Mouse (Mus musculus) megakaryocyte, embryonic 14.5 days (primary cell): Measurements from ENCODE around the gene Cbx8. TPM values are rescaled to one million over a fixed set of nuclear protein-coding genes. Genes with fewer than 3 reads are reported as not detected.
A peak's percentile ranks its signal among the peaks of the same experiment; 100 is the strongest.

ENCODE experiments used
- H3K27me3 ChIP-seq: replicated peaks from 2 replicates; pipeline ENCODE3; 2012; ENCODE audit warnings: inconsistent platforms
- H3K36me3 ChIP-seq: replicated peaks from 2 replicates; pipeline ENCODE3; 2012; ENCODE audit warnings: low read length, inconsistent platforms, mixed read lengths
- H3K4me1 ChIP-seq: 2 replicates; pipeline ENCODE4 v1.6.1; 2012; ENCODE audit warnings: inconsistent platforms
- H3K4me3 ChIP-seq: replicated peaks from 2 replicates; pipeline ENCODE3; 2012; ENCODE audit warnings: moderate library complexity, mild to moderate bottlenecking, inconsistent platforms
- H3K9me3 ChIP-seq: 2 replicates; pipeline ENCODE4 v1.6.1; 2012; ENCODE audit warnings: inconsistent platforms
- FLI1 ChIP-seq: IDR thresholded peaks from 2 replicates; pipeline ENCODE4 v1.6.1; 2012; ENCODE audit warnings: low read length, inconsistent platforms, mixed read lengths
- GATA1 ChIP-seq: IDR thresholded peaks from 3 replicates; pipeline ENCODE4 v1.6.1; 2012; ENCODE audit warnings: mixed read lengths, low read length, inconsistent platforms, borderline replicate concordance
- polyA plus RNA-seq: library from polyadenylated mRNA; stranded (reverse); fragments of >175 nt; gene quantifications from 2 replicates; pipeline ENCODE4 v1.2.3, GENCODE M21; 2012; ENCODE audit warnings: low replicate concordance; ENCODE audit not compliant: insufficient read depth

Gene Cbx8
- polyA plus RNA-seq, 1 experiment: 2.7 TPM

GRCm38 (mm10) chr11:119039732-119040512 is 847 bp downstream of the Cbx8 start:
- TF ChIP-seq GATA1 (no peak), FLI1 (no peak)
- Histone ChIP-seq H3K9me3 (no peaks in the 10 kb centered on the region), H3K27me3 (peaks cover 85% of the 10 kb centered on the region), H3K4me1 (peaks cover 72% of the 10 kb centered on the region), H3K4me3 (peak overlapping the region; percentile 97), H3K36me3 (peaks cover 10% of the 10 kb centered on the region)

DNA sequence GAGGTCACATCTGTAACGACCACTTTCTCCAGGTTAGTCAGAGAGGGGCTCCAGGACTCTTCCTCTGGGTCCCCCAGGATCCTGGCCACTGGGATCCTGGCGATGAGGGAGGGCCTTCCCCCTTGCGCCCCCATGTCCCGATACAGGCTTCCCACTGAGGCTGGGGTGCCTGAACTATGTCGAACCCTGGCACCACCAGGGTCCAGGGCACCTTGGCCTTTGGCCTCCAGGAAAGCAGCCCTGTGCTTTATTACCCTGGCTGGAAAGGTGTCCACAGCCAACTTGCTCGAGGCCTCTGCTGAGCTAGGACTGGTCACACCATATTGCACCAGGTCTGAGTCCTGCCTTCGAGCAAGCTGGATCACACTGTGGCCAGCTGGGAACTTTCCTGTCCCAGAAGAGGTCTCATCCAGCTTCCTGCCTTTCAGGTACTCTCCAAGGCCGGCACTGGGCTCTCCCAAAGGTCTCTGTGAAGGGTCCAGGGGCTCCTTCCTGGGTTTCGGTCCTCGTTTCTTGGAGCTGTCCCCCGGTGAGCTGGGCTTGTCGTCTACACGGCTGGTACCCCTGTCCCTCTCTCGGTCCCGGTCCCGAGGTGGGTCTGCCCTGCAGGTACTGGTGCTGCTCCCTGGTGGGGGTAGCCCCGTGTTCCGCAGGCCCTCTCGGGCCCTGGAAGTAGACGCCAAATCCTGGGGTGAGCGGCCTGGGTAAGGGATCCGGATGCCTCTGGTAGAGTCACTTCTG is 1.9 kb downstream of the Cbx8 start:
- TF ChIP-seq FLI1: no peak
- no peak for TF ChIP-seq GATA1
- Histone ChIP-seq H3K4me1 (peaks cover 69% of the 10 kb centered on the region), H3K9me3 (no peaks in the 10 kb centered on the region), H3K36me3 (peaks cover 10% of the 10 kb centered on the region), H3K27me3 (peaks cover 85% of the 10 kb centered on the region), H3K4me3 (no peak overlapping the region)

GRCm38 (mm10) chr11:119037780-119038401 is 2.9 kb downstream of the Cbx8 start:
- TF ChIP-seq GATA1 (no peak), FLI1 (no peak)
- H3K4me3 ChIP-seq: no peak overlapping the region
- peaks cover 61% of the 10 kb centered on the region for H3K4me1 ChIP-seq
- no peaks in the 10 kb centered on the region for H3K9me3 ChIP-seq
- H3K36me3 ChIP-seq: peaks cover 10% of the 10 kb centered on the region
- H3K27me3 ChIP-seq: peaks cover 85% of the 10 kb centered on the region

- Histone ChIP-seq H3K36me3 (peaks cover 10% of the 10 kb centered on the region), H3K4me3 (peak overlapping the region; percentile 53), H3K4me1 (peaks cover 54% of the 10 kb centered on the region), H3K27me3 (peaks cover 82% of the 10 kb centered on the region), H3K9me3 (no peaks in the 10 kb centered on the region)
- TF ChIP-seq GATA1 (no peak), FLI1 (no peak)
These were observed 3.6 kb downstream of the Cbx8 start for GRCm38 (mm10) chr11:119036934-119037779.

DNA sequence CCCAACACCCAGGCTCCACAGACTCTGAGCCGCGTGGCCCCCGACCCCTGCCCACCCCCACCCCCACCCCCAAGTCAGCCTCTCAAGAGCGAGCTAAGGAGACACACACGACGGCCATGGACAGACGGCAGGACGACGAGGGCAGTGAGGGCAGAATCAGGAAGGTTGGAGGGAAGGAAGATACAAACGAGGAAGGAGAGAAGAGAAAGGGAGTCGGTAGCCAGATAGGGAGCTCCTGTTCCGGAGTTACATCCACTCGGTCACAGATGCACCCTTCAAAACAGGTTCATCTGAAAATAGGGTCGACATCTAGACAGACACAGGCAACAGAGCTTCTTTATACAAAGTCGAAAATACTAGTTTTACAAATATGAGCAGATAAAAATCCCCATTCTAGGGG is 4.3 kb downstream of the Cbx8 start:
- Histone ChIP-seq H3K4me3 (peak overlapping the region; percentile 62), H3K36me3 (peaks cover 10% of the 10 kb centered on the region), H3K9me3 (no peaks in the 10 kb centered on the region), H3K27me3 (peaks cover 80% of the 10 kb centered on the region), H3K4me1 (peaks cover 47% of the 10 kb centered on the region)
- TF ChIP-seq FLI1 (no peak), GATA1 (no peak)

- Histone ChIP-seq H3K27me3 (peaks cover 81% of the 10 kb centered on the region), H3K4me3 (no peak overlapping the region), H3K4me1 (peaks cover 43% of the 10 kb centered on the region), H3K9me3 (no peaks in the 10 kb centered on the region), H3K36me3 (peaks cover 10% of the 10 kb centered on the region)
- no peak for TF ChIP-seq GATA1
- TF ChIP-seq FLI1: no peak
These were observed 5.0 kb downstream of the Cbx8 start for GRCm38 (mm10) chr11:119035686-119036165.

GRCm38 (mm10) chr11:119035094-119035685 is 5.6 kb downstream of the Cbx8 start:
- TF ChIP-seq GATA1 (no peak), FLI1 (no peak)
- Histone ChIP-seq H3K9me3 (no peaks in the 10 kb centered on the region), H3K4me3 (peak overlapping the region; percentile 46), H3K27me3 (peaks cover 86% of the 10 kb centered on the region), H3K4me1 (peaks cover 39% of the 10 kb centered on the region), H3K36me3 (peaks cover 10% of the 10 kb centered on the region)

DNA sequence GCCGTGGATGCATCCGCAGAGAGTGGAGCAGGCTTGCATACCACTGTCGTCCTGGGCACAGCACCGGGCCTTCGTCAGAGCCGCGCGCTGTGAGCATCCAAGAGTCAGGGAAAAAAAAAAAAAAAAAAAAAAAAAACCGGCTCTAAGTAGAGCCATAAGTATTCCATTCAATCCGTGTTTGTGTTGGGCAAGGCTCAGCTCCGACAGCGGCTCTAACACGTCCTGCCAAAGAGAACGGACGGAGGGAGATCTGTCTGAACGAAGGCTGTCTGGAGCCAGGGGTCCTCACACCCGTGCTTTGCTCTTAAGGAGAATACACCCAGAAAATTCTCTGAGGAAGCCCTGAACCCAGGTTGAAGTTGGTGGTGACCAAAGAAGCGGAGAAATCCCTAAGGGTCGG is 6.1 kb downstream of the Cbx8 start:
- Histone ChIP-seq H3K27me3 (peaks cover 87% of the 10 kb centered on the region), H3K4me3 (no peak overlapping the region), H3K36me3 (peaks cover 10% of the 10 kb centered on the region), H3K9me3 (no peaks in the 10 kb centered on the region), H3K4me1 (peaks cover 33% of the 10 kb centered on the region)
- no peak for TF ChIP-seq GATA1
- no peak for TF ChIP-seq FLI1

GRCm38 (mm10) chr11:119033874-119034558 is 6.8 kb downstream of the Cbx8 start:
- TF ChIP-seq GATA1 (no peak), FLI1 (no peak)
- Histone ChIP-seq H3K36me3 (peaks cover 7% of the 10 kb centered on the region), H3K4me1 (peaks cover 32% of the 10 kb centered on the region), H3K4me3 (peak overlapping the region; percentile 67), H3K9me3 (no peaks in the 10 kb centered on the region), H3K27me3 (peaks cover 91% of the 10 kb centered on the region)
